Mouse (Mus musculus) liver, embryonic 14.5 days (tissue): ENCODE measurements around the gene Stat4.

ENCODE experiments used
- CTCF ChIP-seq: IDR thresholded peaks from 2 replicates; pipeline ENCODE4 v1.5.1; 2016; ENCODE audit warnings: antibody characterized with exemption, low read depth, control low read depth
- EP300 ChIP-seq: IDR thresholded peaks from 2 replicates; pipeline ENCODE4 v1.6.1; 2016; ENCODE audit warnings: antibody characterized with exemption, low read depth

- TF ChIP-seq CTCF (no peak), EP300 (no peak)
These were observed 100.2 kb downstream of the Stat4 start for GRCm38 (mm10) chr1:52087128-52087527.
